Mouse (Mus musculus) intestine, postnatal 0 days (tissue): ENCODE data around the gene Hdac9. TPM values are rescaled to one million over a fixed set of nuclear protein-coding genes. Genes with fewer than 3 reads are reported as not detected.

Experiments
- ATAC-seq: fragments of 200-750 bp; cut with Nextera tagmentation; 2 replicates; pipeline ENCODE4 v1.8.0; 2017; ENCODE audit warnings: mild to moderate bottlenecking, moderate TSS enrichment, moderate library complexity
- H3K27ac ChIP-seq: fragments of 300-500 bp; sonication (generic); 2 replicates; pipeline ENCODE4 v1.5.1; 2014; ENCODE audit warnings: mild to moderate bottlenecking, low read depth, low read length, moderate library complexity
- H3K27me3 ChIP-seq: fragments of 300-500 bp; sonication (generic); replicated peaks from 2 replicates; pipeline ENCODE4 v1.6.1; 2014; ENCODE audit warnings: low read length, mixed read lengths; ENCODE audit not compliant: control insufficient read depth, insufficient read depth
- H3K36me3 ChIP-seq: fragments of 300-500 bp; sonication (generic); 2 replicates; pipeline ENCODE4 v1.6.1; 2014; ENCODE audit warnings: mild to moderate bottlenecking, moderate library complexity; ENCODE audit not compliant: control insufficient read depth, insufficient read depth
- H3K4me1 ChIP-seq: fragments of 300-500 bp; sonication (generic); replicated peaks from 2 replicates; pipeline ENCODE4 v1.6.1; 2014; ENCODE audit warnings: antibody characterized with exemption, low read length, mixed read lengths; ENCODE audit not compliant: control insufficient read depth, insufficient read depth
- H3K4me2 ChIP-seq: fragments of 300-500 bp; sonication (generic); replicated peaks from 2 replicates; pipeline ENCODE4 v1.6.1; 2014; ENCODE audit warnings: low read depth, mild to moderate bottlenecking, moderate library complexity
- H3K4me3 ChIP-seq: fragments of 300-500 bp; sonication (generic); 2 replicates; pipeline ENCODE4 v1.5.1; 2014; ENCODE audit warnings: low read depth, low read length
- H3K9ac ChIP-seq: fragments of 300-500 bp; sonication (generic); 2 replicates; pipeline ENCODE4 v1.6.1; 2014; ENCODE audit warnings: mild to moderate bottlenecking, low read depth, low read length
- H3K9me3 ChIP-seq: fragments of 300-500 bp; sonication (generic); 2 replicates; pipeline ENCODE4 v1.6.1; 2016; ENCODE audit warnings: mixed run types; ENCODE audit not compliant: control insufficient read depth
- CTCF ChIP-seq: sonication (generic); IDR thresholded peaks from 2 replicates; pipeline ENCODE4 v1.5.1; 2016; ENCODE audit warnings: low read depth, mild to moderate bottlenecking, control low read depth, antibody characterized with exemption, moderate library complexity
- WGBS: fragments of 180-500 bp; shearing (Covaris S2); extraction: QIAGEN DNeasy Blood & Tissue Kit; methylation state at CpG from one replicate; pipeline ENCODE4 v1.1.7; 2014; 5-methylcytosine and 5-hydroxymethylcytosine counted together
- polyA plus RNA-seq: library from polyadenylated mRNA; unstranded; fragments of >200 nt; fragmentation: Nextera tagmentation; extraction: Ambion mirVana; gene quantifications from 2 replicates; pipeline ENCODE4 v1.2.1, GENCODE M21; 2015

Gene Hdac9
- polyA plus RNA-seq, 1 experiment from 2014 or later = 1.4 TPM

- no peak for ATAC-seq
- H3K4me1 ChIP-seq = no peaks in the 10 kb centered on the region
- WGBS = 73% methylated on average over 3 of the region's 3 CpGs
- no peaks in the 10 kb centered on the region for H3K9me3 ChIP-seq
- TF ChIP-seq CTCF = no peak
- no peak overlapping the region for H3K27ac ChIP-seq
- H3K4me2 ChIP-seq = no peak overlapping the region
- no peak overlapping the region for H3K4me3 ChIP-seq
- no peak overlapping the region for H3K9ac ChIP-seq
- no peaks in the 10 kb centered on the region for H3K27me3 ChIP-seq
- H3K36me3 ChIP-seq = no peaks in the 10 kb centered on the region
Measured at GRCm38 (mm10) chr12:34648753-34649152, 268.1 kb downstream of the Hdac9 start.

GRCm38 (mm10) chr12:34641705-34642259 is 275.1 kb downstream of the Hdac9 start:
- H3K27me3 ChIP-seq = no peaks in the 10 kb centered on the region
- 81% methylated on average over 4 of the region's 4 CpGs for WGBS
- TF ChIP-seq CTCF = no peak
- no peak for ATAC-seq
- no peak overlapping the region for H3K27ac ChIP-seq
- H3K9me3 ChIP-seq = no peaks in the 10 kb centered on the region
- H3K36me3 ChIP-seq = no peaks in the 10 kb centered on the region
- H3K4me2 ChIP-seq = no peak overlapping the region
- no peak overlapping the region for H3K9ac ChIP-seq
- H3K4me1 ChIP-seq = no peaks in the 10 kb centered on the region
- H3K4me3 ChIP-seq = no peak overlapping the region

- Histone ChIP-seq H3K9ac (no peak overlapping the region), H3K9me3 (no peaks in the 10 kb centered on the region), H3K27ac (no peak overlapping the region), H3K4me2 (no peak overlapping the region), H3K4me1 (no peaks in the 10 kb centered on the region), H3K4me3 (no peak overlapping the region), H3K27me3 (no peaks in the 10 kb centered on the region), H3K36me3 (no peaks in the 10 kb centered on the region)
- no peak for TF ChIP-seq CTCF
- WGBS = 68% methylated on average over 16 of the region's 16 CpGs
- ATAC-seq = no peak
Measured at GRCm38 (mm10) chr12:34637238-34638124, 279.4 kb downstream of the Hdac9 start.

- ATAC-seq = no peak
- TF ChIP-seq CTCF = no peak
- WGBS = 79% methylated on average over 5 of the region's 5 CpGs
Measured at GRCm38 (mm10) chr12:34619101-34619500, 297.8 kb downstream of the Hdac9 start.

GRCm38 (mm10) chr12:34618321-34618720 is 298.6 kb downstream of the Hdac9 start:
- no peak for TF ChIP-seq CTCF
- H3K4me2 ChIP-seq = no peak overlapping the region
- no peak overlapping the region for H3K4me3 ChIP-seq
- no peak overlapping the region for H3K9ac ChIP-seq
- H3K27me3 ChIP-seq = no peaks in the 10 kb centered on the region
- no peaks in the 10 kb centered on the region for H3K9me3 ChIP-seq
- 67% methylated on average over 3 of the region's 3 CpGs for WGBS
- ATAC-seq = no peak
- no peaks in the 10 kb centered on the region for H3K36me3 ChIP-seq
- no peak overlapping the region for H3K27ac ChIP-seq
- H3K4me1 ChIP-seq = no peaks in the 10 kb centered on the region

More at GRCm38 (mm10) chr12:34619101-34619500, 297.8 kb downstream of the Hdac9 start:
- no peak overlapping the region for H3K4me2 ChIP-seq
- no peak overlapping the region for H3K27ac ChIP-seq
- no peaks in the 10 kb centered on the region for H3K9me3 ChIP-seq
- no peaks in the 10 kb centered on the region for H3K36me3 ChIP-seq
- H3K4me3 ChIP-seq = no peak overlapping the region
- H3K27me3 ChIP-seq = no peaks in the 10 kb centered on the region
- H3K4me1 ChIP-seq = no peaks in the 10 kb centered on the region
- H3K9ac ChIP-seq = no peak overlapping the region

- Histone ChIP-seq H3K27ac (no peak overlapping the region), H3K9ac (no peak overlapping the region), H3K36me3 (no peaks in the 10 kb centered on the region), H3K4me2 (no peak overlapping the region), H3K4me3 (no peak overlapping the region), H3K27me3 (no peaks in the 10 kb centered on the region), H3K4me1 (no peaks in the 10 kb centered on the region), H3K9me3 (no peaks in the 10 kb centered on the region)
- no peak for TF ChIP-seq CTCF
- WGBS = 77% methylated on average over 10 of the region's 10 CpGs
- no peak for ATAC-seq
Measured at GRCm38 (mm10) chr12:34617836-34618235, 299.1 kb downstream of the Hdac9 start.
